Mouse (Mus musculus) brain, embryonic 14.5 days (tissue): Measurements from ENCODE around the gene Anxa1.

Experiments
- CTCF ChIP-seq: fragments of 200-500 bp; IDR thresholded peaks from 2 replicates; pipeline ENCODE4 v1.5.1; 2012; ENCODE audit warnings: inconsistent platforms, mild to moderate bottlenecking, moderate library complexity, borderline replicate concordance; ENCODE audit not compliant: insufficient read depth, insufficient read length; ENCODE audit errors: extremely low read depth
- POLR2A ChIP-seq: fragments of 200-500 bp; IDR thresholded peaks from 2 replicates; pipeline ENCODE4 v1.6.1; 2012; ENCODE audit warnings: mild to moderate bottlenecking, inconsistent platforms, borderline replicate concordance; ENCODE audit not compliant: poor library complexity, insufficient read depth, insufficient read length, severe bottlenecking; ENCODE audit errors: extremely low read depth

- TF ChIP-seq POLR2A (no peak), CTCF (no peak)
These were observed 5.1 kb downstream of the Anxa1 start for GRCm38 (mm10) chr19:20385645-20386044.
